Mouse (Mus musculus): Measurements from ENCODE around the gene Cep72. TPM values are rescaled to one million over a fixed set of nuclear protein-coding genes. Genes with fewer than 3 reads are reported as not detected.
A peak's percentile ranks its signal among the peaks of the same experiment; 100 is the strongest.

The Cep72 gene
- 5.2 and 5.5 TPM in 2 replicates for polyA plus RNA-seq (2012; rRNA removed)
- polyA plus RNA-seq (2014; fragmentation: Nextera tagmentation; extraction: Ambion mirVana): 8.5 and 8.6 TPM in 2 replicates

DNA sequence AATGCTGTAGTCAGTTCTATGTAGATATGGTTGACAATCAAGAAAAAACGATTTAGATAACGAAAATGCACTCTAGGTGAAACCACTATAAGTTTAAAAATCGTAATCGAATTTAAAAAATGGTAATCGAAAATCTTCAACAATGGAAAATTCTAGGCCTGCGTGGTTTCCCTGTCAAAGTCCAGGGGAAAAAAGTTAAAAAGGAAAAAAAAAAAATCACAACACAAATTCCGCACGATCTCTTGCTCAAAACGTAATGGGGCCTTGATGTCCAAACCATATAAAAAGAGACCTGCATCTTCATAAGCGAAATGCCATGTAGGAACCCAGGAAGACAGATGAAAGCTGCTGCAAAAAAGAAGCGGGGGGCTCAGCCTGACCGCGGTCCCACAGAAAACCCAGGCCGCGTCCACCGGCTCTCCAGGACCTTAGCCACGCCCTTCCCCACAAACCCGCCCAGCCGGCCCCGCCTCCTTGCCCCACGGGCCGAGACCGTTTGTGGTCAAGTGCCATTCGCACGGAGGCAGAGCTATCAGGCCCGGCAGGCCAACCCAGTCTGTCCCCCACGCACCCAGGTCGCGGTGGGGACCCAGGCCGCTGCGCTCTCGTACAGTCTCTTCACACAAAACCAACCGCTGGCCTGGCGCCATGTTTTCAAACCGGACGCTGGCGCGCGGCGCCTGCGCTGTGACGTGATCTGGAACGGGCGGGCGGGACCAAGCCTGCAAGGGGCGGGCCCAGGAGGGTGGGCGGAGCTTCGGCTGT, at the start of gene Cep72:
Cep72 (minus strand) TSS at position 687 of the 765 bp plus-strand sequence.
- DNase-seq (ENCODE audit: low read depth in 3 of 3, low spot score in 3 of 3) (peak in 2 of 3 experiments; percentile 84 to 88), ATAC-seq (ENCODE audit: insufficient read depth) (peak; percentile 97)
- Histone ChIP-seq H3K36me3 (replicated peaks; ENCODE audit: control insufficient read depth, insufficient read depth, low read depth) (no peaks in the 10 kb centered on the region), H3K4me2 (ENCODE audit: low read depth) (peak within 1 kb of the TSS; percentile 77), H3K9ac (replicated peaks) (peak within 1 kb of the TSS; percentile 93), H3K4me3 (ENCODE audit: insufficient read depth in 1 of 2, low read depth in 2 of 2, low read length in 2 of 2) (peak within 1 kb of the TSS; percentile 82 to 93), H3K9me3 (ENCODE audit: control insufficient read depth, low read length) (no peaks in the 10 kb centered on the region), H3K27me3 (ENCODE audit: control insufficient read depth, insufficient read depth, low read length) (no peaks in the 10 kb centered on the region), H3K4me1 (replicated peaks; ENCODE audit: control insufficient read depth in 2 of 2, insufficient read depth in 2 of 2, low read length in 1 of 2) (peaks cover 8 to 18% of the 10 kb centered on the region in 2 experiments), H3K27ac (peak within 1 kb of the TSS; percentile 71)
- WGBS (ENCODE audit: insufficient replicate concordance): 3% methylated on average over 48 of the region's 48 CpGs
- TF ChIP-seq EP300 (IDR thresholded peaks at IDR 0.05; ENCODE audit: low read depth) (no peak), CTCF (IDR thresholded peaks at IDR 0.05; ENCODE audit: low read depth) (no peak)

- Histone ChIP-seq H3K4me1 (replicated peaks; ENCODE audit: control insufficient read depth in 2 of 2, insufficient read depth in 2 of 2, low read length in 1 of 2) (no peaks in the 10 kb centered on the region; a peak in 1 of 4 replicates), H3K27me3 (ENCODE audit: control insufficient read depth, insufficient read depth, low read length) (no peaks in the 10 kb centered on the region), H3K9me3 (ENCODE audit: control insufficient read depth, low read length) (no peaks in the 10 kb centered on the region), H3K27ac (no peak overlapping the region), H3K36me3 (replicated peaks; ENCODE audit: control insufficient read depth, insufficient read depth, low read depth) (no peaks in the 10 kb centered on the region), H3K4me3 (ENCODE audit: insufficient read depth in 1 of 2, low read depth in 2 of 2, low read length in 2 of 2) (no peak overlapping the region), H3K4me2 (ENCODE audit: low read depth) (no peak overlapping the region), H3K9ac (replicated peaks) (no peak overlapping the region)
- DNase-seq (ENCODE audit: low read depth in 3 of 3, low spot score in 3 of 3) (no peak), ATAC-seq (ENCODE audit: insufficient read depth) (no peak)
- no peak for TF ChIP-seq CTCF (IDR thresholded peaks at IDR 0.05; ENCODE audit: low read depth)
- no peak for TF ChIP-seq EP300 (IDR thresholded peaks at IDR 0.05; ENCODE audit: low read depth)
- 55% methylated on average over 2 of the region's 2 CpGs for WGBS (ENCODE audit: insufficient replicate concordance)
Observed at GRCm38 (mm10) chr13:74107410-74107809, 45.3 kb upstream of the Cep72 start.

DNA sequence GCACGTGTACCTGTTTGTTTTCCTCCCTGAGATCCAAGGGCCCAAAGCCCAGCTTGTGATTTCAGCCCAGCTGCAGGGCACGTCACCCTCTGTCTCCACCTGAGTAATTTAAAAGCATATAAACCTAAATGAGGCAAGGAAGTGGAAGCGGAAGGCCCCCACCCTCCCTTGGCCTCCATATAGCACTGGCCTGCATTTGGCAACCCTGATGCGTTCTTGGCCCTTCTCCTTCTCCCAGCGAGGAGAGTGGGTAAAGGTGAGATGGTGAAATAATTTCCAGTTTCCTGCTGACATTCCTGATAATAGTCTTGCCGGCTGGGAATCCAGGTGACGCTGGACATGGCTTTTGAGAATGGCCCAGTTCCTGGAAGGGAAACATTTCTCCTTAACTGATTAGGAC, 42.3 kb upstream of the Cep72 start:
- Histone ChIP-seq H3K36me3 (replicated peaks; ENCODE audit: control insufficient read depth, insufficient read depth, low read depth) (no peaks in the 10 kb centered on the region), H3K9ac (replicated peaks) (no peak overlapping the region), H3K9me3 (ENCODE audit: control insufficient read depth, low read length) (no peaks in the 10 kb centered on the region), H3K27me3 (ENCODE audit: control insufficient read depth, insufficient read depth, low read length) (no peaks in the 10 kb centered on the region), H3K4me1 (replicated peaks; ENCODE audit: control insufficient read depth in 2 of 2, insufficient read depth in 2 of 2, low read length in 1 of 2) (no peaks in the 10 kb centered on the region), H3K4me3 (ENCODE audit: insufficient read depth in 1 of 2, low read depth in 2 of 2, low read length in 2 of 2) (no peak overlapping the region), H3K4me2 (ENCODE audit: low read depth) (no peak overlapping the region), H3K27ac (no peak overlapping the region)
- DNase-seq (ENCODE audit: low read depth in 3 of 3, low spot score in 3 of 3) (no peak), ATAC-seq (ENCODE audit: insufficient read depth) (no peak)
- 68% methylated on average over 7 of the region's 7 CpGs for WGBS (ENCODE audit: insufficient replicate concordance)
- TF ChIP-seq EP300 (IDR thresholded peaks at IDR 0.05; ENCODE audit: low read depth) (no peak), CTCF (IDR thresholded peaks at IDR 0.05; ENCODE audit: low read depth) (no peak)

- no peak overlapping the region for H3K27ac ChIP-seq
- H3K4me3 ChIP-seq (ENCODE audit: insufficient read depth in 1 of 2, low read depth in 2 of 2, low read length in 2 of 2): no peak overlapping the region
- 60% methylated on average over 4 of the region's 4 CpGs for WGBS (ENCODE audit: insufficient replicate concordance)
- no peak overlapping the region for H3K4me2 ChIP-seq (ENCODE audit: low read depth)
- no peak for DNase-seq (ENCODE audit: low read depth in 3 of 3, low spot score in 3 of 3)
- ATAC-seq (ENCODE audit: insufficient read depth): no peak
- no peak for TF ChIP-seq CTCF (IDR thresholded peaks at IDR 0.05; ENCODE audit: low read depth)
- no peak for TF ChIP-seq EP300 (IDR thresholded peaks at IDR 0.05; ENCODE audit: low read depth)
- no peaks in the 10 kb centered on the region for H3K36me3 ChIP-seq (replicated peaks; ENCODE audit: control insufficient read depth, insufficient read depth, low read depth)
- H3K4me1 ChIP-seq (replicated peaks; ENCODE audit: control insufficient read depth in 2 of 2, insufficient read depth in 2 of 2, low read length in 1 of 2): no peaks in the 10 kb centered on the region
- no peaks in the 10 kb centered on the region for H3K9me3 ChIP-seq (ENCODE audit: control insufficient read depth, low read length)
- H3K9ac ChIP-seq (replicated peaks): no peak overlapping the region
- H3K27me3 ChIP-seq (ENCODE audit: control insufficient read depth, insufficient read depth, low read length): no peaks in the 10 kb centered on the region
Observed at GRCm38 (mm10) chr13:74102831-74103582, 40.9 kb upstream of the Cep72 start.

All from liver, embryonic 14.5 days (tissue).